ENCODE assay signal across 26 mouse cellular contexts in the genomic region with DNA sequence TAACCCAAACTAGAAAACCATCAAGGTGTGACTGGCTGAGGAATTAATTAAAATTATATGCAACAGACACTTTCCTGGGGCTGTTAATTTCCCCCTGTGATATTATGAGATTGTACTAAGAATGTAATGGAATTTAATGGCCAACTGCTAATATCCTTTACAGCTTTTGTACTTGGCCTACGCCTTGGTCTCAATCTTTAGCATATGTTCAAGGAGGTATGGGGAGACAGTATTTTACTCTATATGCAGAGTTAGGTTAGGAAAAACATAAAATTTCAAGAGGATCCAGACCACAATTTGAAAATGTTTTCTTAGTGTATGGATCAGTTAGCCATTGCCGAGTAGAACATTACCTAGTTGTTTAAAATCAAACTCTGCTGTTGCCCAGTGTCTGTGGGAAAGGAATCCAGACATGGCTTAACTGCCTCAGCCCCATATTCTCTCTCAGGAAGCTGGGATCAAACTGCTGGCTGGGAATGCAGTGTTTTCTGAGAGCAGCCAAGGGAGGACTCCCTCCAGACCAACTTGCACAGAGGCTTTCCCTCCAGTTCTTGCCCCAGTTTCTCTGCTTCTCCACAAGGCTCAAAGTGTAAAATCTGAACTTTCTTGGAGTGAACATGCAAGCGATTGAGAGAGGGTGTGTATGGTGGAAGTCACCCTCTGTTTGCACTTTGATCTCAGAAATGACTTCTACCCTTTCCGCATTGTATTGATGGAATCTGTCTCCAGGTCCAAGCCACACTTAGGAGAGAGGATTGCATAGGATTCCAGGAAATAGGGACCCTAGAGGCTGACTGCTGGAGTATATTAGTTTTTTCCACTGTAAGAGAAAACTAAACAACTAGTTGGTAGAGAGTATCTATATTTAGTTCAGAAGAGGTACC.
DNase-seq lines count a peak whose midpoint lies in the region; ATAC-seq lines count a peak whose summit lies in the region.
"Had no signal": no experiment of that assay in that cellular context is flagged by ENCODE, and none has a peak within 500 bp of the region (broad histone marks: within the 10 kb centered on the region; RNA-seq: fewer than 3 reads in every experiment).

No protein-coding gene starts in this region.

- 0 out of 2 replicates have a peak overlapping the region, but pooled peaks have one; percentile 27 for H3K27ac ChIP-seq in hindbrain, embryonic 14.5 days
- no peak overlapping the region for H3K27ac ChIP-seq in hindbrain, embryonic 12.5 days
- H3K27ac ChIP-seq in kidney, embryonic 16.5 days (ENCODE audit: low read length), result peak overlapping the region; percentile 83
- H3K27ac ChIP-seq in embryonic facial prominence, embryonic 10.5 days (replicated peaks), result peak overlapping the region; percentile 52
- peak overlapping the region; percentile 72 for H3K27ac ChIP-seq in limb, embryonic 12.5 days
- H3K27ac ChIP-seq: embryonic facial prominence, embryonic 15.5 days; forebrain, embryonic 13.5 days; liver, embryonic 13.5 days; neural tube, embryonic 12.5 days; stomach, postnatal 0 days had no signal

- H3K27me3 ChIP-seq in hindbrain, embryonic 14.5 days (ENCODE audit: control insufficient read depth, insufficient read depth, low read length), result no peaks in the 10 kb centered on the region
- no peaks in the 10 kb centered on the region for H3K27me3 ChIP-seq in hindbrain, embryonic 12.5 days
- no peaks in the 10 kb centered on the region for H3K27me3 ChIP-seq in kidney, embryonic 16.5 days (ENCODE audit: insufficient read depth, low read length)
- no peaks in the 10 kb centered on the region for H3K27me3 ChIP-seq in embryonic facial prominence, embryonic 10.5 days (replicated peaks; ENCODE audit: low read depth, poor library complexity, severe bottlenecking)
- no peaks in the 10 kb centered on the region for H3K27me3 ChIP-seq in limb, embryonic 12.5 days
- H3K27me3 ChIP-seq: embryonic facial prominence, embryonic 15.5 days; forebrain, embryonic 13.5 days; liver, embryonic 13.5 days; neural tube, embryonic 12.5 days had no signal

- no peak for DNase-seq in hindbrain, embryonic 14.5 days (ENCODE audit: low spot score)
- DNase-seq in kidney, adult 11 months, result no peak
- DNase-seq in embryonic facial prominence, embryonic 10.5 days (ENCODE audit: low spot score), result no peak
- DNase-seq in urinary bladder, postnatal 25 days (ENCODE audit: low spot score), result no peak
- no peak for DNase-seq in lung, postnatal 14 days
- DNase-seq: adrenal gland, postnatal 14 days; cerebellum, adult 11-12 months; cerebellum, adult 9-11 months; gastrocnemius, postnatal 10 days; heart, postnatal 36 days; layer of hippocampus, adult 9-11 months; liver, embryonic 13.5 days; lung, adult 18-20 months; right cerebral cortex, postnatal 4 days; thymus, adult 18-20 months; thymus, postnatal 25 days had no signal

- no peaks in the 10 kb centered on the region for H3K9me3 ChIP-seq in hindbrain, embryonic 14.5 days (ENCODE audit: control insufficient read depth, low read length)
- H3K9me3 ChIP-seq in hindbrain, embryonic 12.5 days (replicated peaks), result no peaks in the 10 kb centered on the region
- H3K9me3 ChIP-seq in kidney, embryonic 16.5 days (ENCODE audit: low read length), result no peaks in the 10 kb centered on the region
- 0 out of 2 replicates have a peak, but pooled peaks cover 3% of the 10 kb centered on the region for H3K9me3 ChIP-seq in embryonic facial prominence, embryonic 10.5 days
- no peaks in the 10 kb centered on the region for H3K9me3 ChIP-seq in limb, embryonic 12.5 days
- H3K9me3 ChIP-seq: embryonic facial prominence, embryonic 15.5 days; forebrain, embryonic 13.5 days; liver, embryonic 13.5 days; neural tube, embryonic 12.5 days had no signal

- peaks cover 8% of the 10 kb centered on the region; the same call in 1 of the 2 replicates for H3K4me1 ChIP-seq in hindbrain, embryonic 14.5 days (replicated peaks; ENCODE audit: control insufficient read depth, insufficient read depth, low read length)
- no peaks in the 10 kb centered on the region for H3K4me1 ChIP-seq in hindbrain, embryonic 12.5 days
- H3K4me1 ChIP-seq in kidney, embryonic 16.5 days (ENCODE audit: insufficient read depth, low read length), result no peaks in the 10 kb centered on the region
- H3K4me1 ChIP-seq in embryonic facial prominence, embryonic 10.5 days, result peaks cover 23% of the 10 kb centered on the region
- H3K4me1 ChIP-seq in limb, embryonic 12.5 days (replicated peaks), result peaks cover 26% of the 10 kb centered on the region
- H3K4me1 ChIP-seq: forebrain, embryonic 13.5 days; liver, embryonic 13.5 days; neural tube, embryonic 12.5 days had no signal

- WGBS in hindbrain, embryonic 14.5 days, result 86% methylated on average over 4 of the region's 4 CpGs
- WGBS in hindbrain, embryonic 12.5 days, result 82% methylated on average over 4 of the region's 4 CpGs
- 69% methylated on average over 4 of the region's 4 CpGs for WGBS in kidney, embryonic 16.5 days
- WGBS in embryonic facial prominence, embryonic 10.5 days, result 86% methylated on average over 4 of the region's 4 CpGs
- WGBS in limb, embryonic 12.5 days, result 56% methylated on average over 4 of the region's 4 CpGs

- no peak overlapping the region for H3K9ac ChIP-seq in hindbrain, embryonic 14.5 days
- H3K9ac ChIP-seq in hindbrain, embryonic 12.5 days, result no peak overlapping the region
- no peak overlapping the region for H3K9ac ChIP-seq in kidney, embryonic 16.5 days (replicated peaks; ENCODE audit: low read length)
- H3K9ac ChIP-seq in limb, embryonic 12.5 days (replicated peaks), result no peak overlapping the region
- H3K9ac ChIP-seq: embryonic facial prominence, embryonic 15.5 days; forebrain, embryonic 13.5 days; liver, embryonic 13.5 days; neural tube, embryonic 12.5 days had no signal

- ATAC-seq in hindbrain, embryonic 14.5 days (ENCODE audit: low FRiP score), result no peak
- ATAC-seq in hindbrain, embryonic 12.5 days (ENCODE audit: low FRiP score), result no peak
- peak; percentile 73 for ATAC-seq in kidney, embryonic 16.5 days (ENCODE audit: low FRiP score, low TSS enrichment)
- no peak for ATAC-seq in limb, embryonic 12.5 days (ENCODE audit: insufficient number of reproducible peaks, insufficient read depth, low FRiP score, low TSS enrichment, low read depth)
- ATAC-seq: forebrain, embryonic 13.5 days; lung, postnatal 0 days; midbrain, embryonic 16.5 days had no signal

- H3K36me3 ChIP-seq in hindbrain, embryonic 14.5 days (replicated peaks; ENCODE audit: control insufficient read depth, insufficient read depth), result no peaks in the 10 kb centered on the region
- no peaks in the 10 kb centered on the region for H3K36me3 ChIP-seq in hindbrain, embryonic 12.5 days
- H3K36me3 ChIP-seq in kidney, embryonic 16.5 days (ENCODE audit: insufficient read depth, low read length), result no peaks in the 10 kb centered on the region
- no peaks in the 10 kb centered on the region for H3K36me3 ChIP-seq in embryonic facial prominence, embryonic 10.5 days (replicated peaks)
- no peaks in the 10 kb centered on the region for H3K36me3 ChIP-seq in limb, embryonic 12.5 days
- H3K36me3 ChIP-seq: embryonic facial prominence, embryonic 15.5 days; liver, embryonic 13.5 days; neural tube, embryonic 12.5 days had no signal

- no peak overlapping the region for H3K4me2 ChIP-seq in hindbrain, embryonic 14.5 days (replicated peaks)
- no peak overlapping the region for H3K4me2 ChIP-seq in hindbrain, embryonic 12.5 days (replicated peaks)
- H3K4me2 ChIP-seq in kidney, embryonic 16.5 days (replicated peaks; ENCODE audit: low read depth, low read length), result no peak overlapping the region
- H3K4me2 ChIP-seq in limb, embryonic 12.5 days, result no peak overlapping the region
- H3K4me2 ChIP-seq: embryonic facial prominence, embryonic 15.5 days; forebrain, embryonic 13.5 days; heart, embryonic 11.5 days; liver, embryonic 13.5 days; neural tube, embryonic 12.5 days had no signal

- H3K4me3 ChIP-seq in hindbrain, embryonic 14.5 days (replicated peaks; ENCODE audit: low read length), result no peak overlapping the region
- H3K4me3 ChIP-seq in hindbrain, embryonic 12.5 days, result no peak overlapping the region
- no peak overlapping the region for H3K4me3 ChIP-seq in kidney, embryonic 16.5 days (ENCODE audit: low read length)
- H3K4me3 ChIP-seq in embryonic facial prominence, embryonic 10.5 days, result no peak overlapping the region
- no peak overlapping the region for H3K4me3 ChIP-seq in limb, embryonic 12.5 days (replicated peaks)
- H3K4me3 ChIP-seq: embryonic facial prominence, embryonic 15.5 days; forebrain, embryonic 13.5 days; liver, embryonic 13.5 days; neural tube, embryonic 12.5 days had no signal
